Mouse (Mus musculus) forebrain, embryonic 11.5 days (tissue): ENCODE data around the gene Arf6. TPM values are rescaled to one million over a fixed set of nuclear protein-coding genes. Genes with fewer than 3 reads are reported as not detected.
"Not testable (repeated sequence)": the region's sequence is repeated elsewhere in the genome, so short reads cannot be mapped to it uniquely, and the experiment has no call there.

Source experiments
- ATAC-seq: fragments of 200-750 bp; cut with Nextera tagmentation; replicated peaks from 2 replicates; pipeline ENCODE4 v1.8.0; 2017; ENCODE audit warnings: moderate TSS enrichment; ENCODE audit not compliant: low FRiP score
- DNase-seq: peaks from one replicate; pipeline ENCODE4 v3.0.0-alpha.2; 2017; ENCODE audit warnings: low spot score
- H3K27ac ChIP-seq: fragments of 300-500 bp; sonication (generic); 2 replicates; pipeline ENCODE4 v1.5.1; 2014; ENCODE audit warnings: low read depth, low read length
- H3K27me3 ChIP-seq: fragments of 300-500 bp; sonication (generic); 2 replicates; pipeline ENCODE4 v1.6.1; 2014; ENCODE audit warnings: mild to moderate bottlenecking, low read length, mixed read lengths; ENCODE audit not compliant: control insufficient read depth, insufficient read depth
- H3K36me3 ChIP-seq: fragments of 300-500 bp; sonication (generic); 2 replicates; pipeline ENCODE4 v1.6.1; 2014; ENCODE audit warnings: mild to moderate bottlenecking, low read length, moderate library complexity, mixed read lengths; ENCODE audit not compliant: control insufficient read depth, insufficient read depth
- H3K4me1 ChIP-seq: fragments of 300-500 bp; sonication (generic); replicated peaks from 2 replicates; pipeline ENCODE4 v1.6.1; 2014; ENCODE audit warnings: low read length, mixed read lengths; ENCODE audit not compliant: control insufficient read depth, insufficient read depth
- H3K4me2 ChIP-seq: fragments of 300-500 bp; sonication (generic); 2 replicates; pipeline ENCODE4 v1.6.1; 2014; ENCODE audit warnings: low read depth, mild to moderate bottlenecking, low read length, moderate library complexity, mixed read lengths; ENCODE audit not compliant: severe bottlenecking
- H3K4me3 ChIP-seq: fragments of 300-500 bp; sonication (generic); 2 replicates; pipeline ENCODE4 v1.5.1; 2014; ENCODE audit warnings: low read depth, low read length
- H3K9ac ChIP-seq: fragments of 300-500 bp; sonication (generic); 2 replicates; pipeline ENCODE4 v1.6.1; 2014; ENCODE audit warnings: low read length
- H3K9me3 ChIP-seq: fragments of 300-500 bp; sonication (generic); 2 replicates; pipeline ENCODE4 v1.6.1; 2016; ENCODE audit warnings: low read length, mixed read lengths; ENCODE audit not compliant: control insufficient read depth
- WGBS: fragments of 180-500 bp; shearing (Covaris S2); extraction: QIAGEN DNeasy Blood & Tissue Kit; methylation state at CpG from one replicate; pipeline ENCODE4 v1.1.7; 2014; 5-methylcytosine and 5-hydroxymethylcytosine counted together
- polyA plus RNA-seq: library from polyadenylated mRNA; unstranded; fragments of >200 nt; fragmentation: Nextera tagmentation; extraction: Ambion mirVana; gene quantifications from 2 replicates; pipeline ENCODE4 v1.2.1, GENCODE M21; 2014

Arf6 gene
- polyA plus RNA-seq, 1 experiment from 2014 or later = 48.7 TPM

- H3K9me3 ChIP-seq = no peaks in the 10 kb centered on the region
- no peaks in the 10 kb centered on the region for H3K27me3 ChIP-seq
- H3K4me2 ChIP-seq = no peak overlapping the region
- ATAC-seq (no peak), DNase-seq (peak; percentile 56)
- H3K27ac ChIP-seq = no peak overlapping the region
- H3K4me1 ChIP-seq = no peaks in the 10 kb centered on the region; the same call in 1 of the 2 replicates
- H3K9ac ChIP-seq = no peak overlapping the region
- 19% methylated on average over 5 of the region's 5 CpGs for WGBS
- no peak overlapping the region for H3K4me3 ChIP-seq
- no peaks in the 10 kb centered on the region for H3K36me3 ChIP-seq
These were observed 11.3 kb upstream of the Arf6 start for GRCm38 (mm10) chr12:69360655-69360996.

- ATAC-seq = peak; percentile 95
- peak overlapping the region; percentile 52 for H3K4me3 ChIP-seq
- not testable (repeated sequence) for H3K4me1 ChIP-seq, H3K36me3 ChIP-seq, H3K27me3 ChIP-seq, H3K9me3 ChIP-seq
- under 1% methylated on average over 39 of the region's 50 CpGs for WGBS
- peak; percentile 100 for DNase-seq
- peak overlapping the region; percentile 71 for H3K9ac ChIP-seq
- H3K27ac ChIP-seq = peak overlapping the region; percentile 80; the same call in 1 of the 2 replicates
- peak overlapping the region; percentile 79 for H3K4me2 ChIP-seq
These were observed 10.7 kb upstream of the Arf6 start for GRCm38 (mm10) chr12:69360997-69361899.

GRCm38 (mm10) chr12:69361919-69362318 is 10.0 kb upstream of the Arf6 start:
- 3% methylated on average over 10 of the region's 10 CpGs for WGBS
- Histone ChIP-seq H3K4me1 (no peaks in the 10 kb centered on the region; the same call in 1 of the 2 replicates), H3K9ac (peak overlapping the region; percentile 71), H3K9me3 (no peaks in the 10 kb centered on the region), H3K4me3 (peak overlapping the region; percentile 52), H3K4me2 (peak overlapping the region; percentile 79), H3K27me3 (no peaks in the 10 kb centered on the region), H3K27ac (peak overlapping the region; percentile 80; the same call in 1 of the 2 replicates), H3K36me3 (no peaks in the 10 kb centered on the region)
- ATAC-seq (no peak), DNase-seq (no peak)

DNA sequence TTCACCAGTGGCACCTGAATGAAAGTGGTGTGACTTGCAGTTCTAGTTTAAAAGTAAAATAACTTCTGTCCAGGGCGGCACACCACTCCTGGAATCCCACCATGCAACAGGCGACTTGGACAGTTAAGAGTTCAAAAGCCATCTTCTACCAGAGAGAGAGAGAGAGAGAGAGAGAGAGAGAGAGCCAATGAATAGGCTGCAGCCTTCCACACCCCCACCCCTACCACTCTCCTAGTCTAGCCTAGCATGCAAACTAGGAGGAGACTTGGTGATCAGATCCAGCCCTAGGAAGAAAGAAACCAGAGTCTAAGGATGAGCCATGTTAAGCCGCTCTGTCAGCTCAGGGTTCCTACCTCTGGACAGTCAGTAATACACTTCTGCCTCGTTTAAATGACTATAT is 9.6 kb upstream of the Arf6 start:
- Histone ChIP-seq H3K9ac (no peak overlapping the region), H3K4me2 (peak overlapping the region; percentile 79), H3K27ac (no peak overlapping the region), H3K9me3 (no peaks in the 10 kb centered on the region), H3K4me3 (no peak overlapping the region), H3K27me3 (no peaks in the 10 kb centered on the region), H3K36me3 (no peaks in the 10 kb centered on the region), H3K4me1 (no peaks in the 10 kb centered on the region; the same call in 1 of the 2 replicates)
- ATAC-seq (no peak), DNase-seq (no peak)
- WGBS = 48% methylated on average over 4 of the region's 4 CpGs

DNA sequence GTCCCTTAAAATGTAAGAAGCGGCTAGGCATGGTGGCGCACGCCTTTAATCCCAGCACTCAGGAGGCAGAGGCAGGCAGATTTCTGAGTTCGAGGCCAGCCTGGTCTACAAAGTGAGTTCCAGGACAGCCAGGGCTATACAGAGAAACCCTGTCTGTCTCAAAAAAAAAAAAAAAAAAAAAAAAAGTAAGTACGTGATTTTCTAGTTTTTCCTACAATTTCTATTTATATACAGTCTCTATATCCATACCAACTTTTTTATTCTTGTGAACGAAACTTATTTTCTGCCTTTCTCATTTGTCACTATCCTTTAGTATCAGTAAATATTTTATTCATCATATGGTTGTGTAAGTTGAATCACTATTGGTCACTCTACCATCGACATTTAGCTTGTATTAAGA is 8.8 kb upstream of the Arf6 start:
- H3K4me2 ChIP-seq, H3K9ac ChIP-seq, H3K36me3 ChIP-seq, ATAC-seq, H3K4me3 ChIP-seq, H3K27ac ChIP-seq, H3K4me1 ChIP-seq, DNase-seq, H3K9me3 ChIP-seq, H3K27me3 ChIP-seq: not testable (repeated sequence)
- 93% methylated on average over 7 of the region's 7 CpGs for WGBS

- Histone ChIP-seq H3K4me2 (peak overlapping the region; percentile 64), H3K4me3 (peak overlapping the region; percentile 47), H3K36me3 (no peaks in the 10 kb centered on the region), H3K27me3 (no peaks in the 10 kb centered on the region), H3K9ac (peak overlapping the region; percentile 73), H3K9me3 (no peaks in the 10 kb centered on the region), H3K4me1 (no peaks in the 10 kb centered on the region; the same call in 1 of the 2 replicates), H3K27ac (peak overlapping the region; percentile 67)
- WGBS = 4% methylated on average over 32 of the region's 32 CpGs
- ATAC-seq (peak; percentile 34; the same call in 1 of the 2 replicates), DNase-seq (peak; percentile 78)
These were observed 7.8 kb upstream of the Arf6 start for GRCm38 (mm10) chr12:69363899-69364762.

DNA sequence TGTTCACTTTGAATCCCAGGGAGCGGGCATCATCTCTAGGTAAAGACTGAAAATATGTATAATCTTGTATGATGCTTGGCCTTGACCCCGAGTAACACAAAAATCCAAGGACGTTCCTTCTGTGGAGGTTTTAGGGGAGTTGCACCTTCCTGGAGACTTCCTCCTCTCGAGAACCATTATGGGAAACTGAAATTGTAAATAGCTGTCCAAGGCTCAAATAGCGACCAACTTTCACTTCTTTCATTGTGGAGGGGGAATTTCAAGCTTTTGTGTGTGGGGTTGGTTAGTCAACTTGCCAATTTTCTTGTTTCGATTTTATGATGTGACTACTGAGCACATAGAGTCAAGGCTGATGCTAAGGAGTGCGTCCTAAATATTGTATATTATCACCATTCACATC is 6.2 kb upstream of the Arf6 start:
- Histone ChIP-seq H3K27me3 (no peaks in the 10 kb centered on the region), H3K4me1 (no peaks in the 10 kb centered on the region; the same call in 1 of the 2 replicates), H3K36me3 (no peaks in the 10 kb centered on the region), H3K9me3 (no peaks in the 10 kb centered on the region), H3K27ac (no peak overlapping the region), H3K9ac (no peak overlapping the region), H3K4me3 (no peak overlapping the region), H3K4me2 (no peak overlapping the region)
- 83% methylated on average over 7 of the region's 7 CpGs for WGBS
- no peak for DNase-seq
- ATAC-seq = no peak

DNA sequence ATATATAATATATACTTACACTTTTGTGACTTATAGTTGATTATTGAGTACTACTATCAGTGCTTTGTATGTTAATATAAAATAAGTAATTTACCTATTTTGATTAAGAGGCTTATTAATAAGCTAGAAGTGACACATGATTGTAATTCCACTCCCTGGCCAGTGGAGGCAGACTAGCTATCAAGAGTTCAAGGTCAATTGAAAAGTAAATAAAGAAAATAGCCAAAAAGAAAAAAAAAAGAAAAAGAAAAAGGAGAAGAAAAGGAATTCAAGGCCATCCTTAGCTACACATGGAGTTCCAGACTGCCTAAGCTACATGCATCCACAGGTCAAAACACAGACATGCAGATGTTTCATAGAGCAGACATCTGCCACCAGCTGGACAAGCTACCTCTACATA is 5.5 kb upstream of the Arf6 start:
- no peaks in the 10 kb centered on the region for H3K27me3 ChIP-seq
- ATAC-seq = no peak
- no peak overlapping the region for H3K9ac ChIP-seq
- no peaks in the 10 kb centered on the region for H3K9me3 ChIP-seq
- DNase-seq = no peak
- no peak overlapping the region for H3K4me2 ChIP-seq
- no peaks in the 10 kb centered on the region; the same call in 1 of the 2 replicates for H3K4me1 ChIP-seq
- H3K4me3 ChIP-seq = no peak overlapping the region
- no peaks in the 10 kb centered on the region for H3K36me3 ChIP-seq
- H3K27ac ChIP-seq = no peak overlapping the region
